Mouse (Mus musculus): ENCODE measurements at regions not wholly inside any gene's neighbourhood (a gene's known extent, or its start where the extent isn't known, plus 50 kb on each side); places are given as distances from the start of the nearest gene placed in this dataset.

DNA sequence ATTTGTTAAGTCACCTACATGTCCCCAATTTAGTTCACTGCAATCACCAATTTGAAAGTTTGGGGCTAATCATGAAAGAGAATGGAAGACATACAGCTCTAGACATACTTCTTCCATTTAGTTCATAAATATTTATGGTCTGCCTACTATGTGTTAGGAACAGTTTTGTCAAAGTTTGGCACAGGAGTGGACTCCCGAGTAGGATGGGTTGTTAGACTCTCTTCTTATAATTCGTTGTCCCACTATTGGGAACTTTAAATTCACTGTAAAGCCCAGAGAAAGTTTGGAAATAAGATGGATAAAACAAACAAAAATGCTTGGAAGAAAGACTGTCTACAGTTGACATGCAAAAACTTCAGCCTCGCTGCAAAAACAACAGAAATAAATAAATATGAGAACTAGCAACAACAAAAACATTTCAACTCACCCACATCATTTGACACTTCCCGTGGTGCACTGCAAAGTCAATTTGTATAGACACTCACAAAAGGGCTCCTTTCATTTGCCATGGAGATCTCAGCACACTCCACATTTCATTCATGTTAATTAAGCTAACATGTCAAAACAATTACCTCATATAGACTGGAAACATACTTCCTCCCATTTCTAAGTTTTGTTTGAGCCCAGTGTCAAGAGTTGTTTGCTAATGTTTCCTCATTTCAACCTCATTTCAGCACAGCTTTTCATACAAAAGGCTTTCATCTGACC, 570.2 kb upstream of the Kirrel3 start:
- WGBS, result 62% methylated on average over 4 of the region's 4 CpGs
- no peaks in the 10 kb centered on the region for H3K36me3 ChIP-seq (replicated peaks; ENCODE audit: control insufficient read depth, insufficient read depth, low read depth, low read length)
- no peak overlapping the region for H3K4me3 ChIP-seq (ENCODE audit: low read depth, low read length)
- no peaks in the 10 kb centered on the region for H3K9me3 ChIP-seq (replicated peaks; ENCODE audit: control insufficient read depth, low read length)
- no peak for DNase-seq (ENCODE audit: low spot score)
- H3K9ac ChIP-seq (replicated peaks; ENCODE audit: low read length), result no peak overlapping the region
- H3K27me3 ChIP-seq (ENCODE audit: control insufficient read depth, insufficient read depth, low read length), result no peaks in the 10 kb centered on the region
- H3K4me2 ChIP-seq (ENCODE audit: low read depth, low read length), result no peak overlapping the region
- no peaks in the 10 kb centered on the region for H3K4me1 ChIP-seq (ENCODE audit: control insufficient read depth, insufficient read depth, low read length)
- no peak for ATAC-seq (replicated peaks; ENCODE audit: insufficient number of reproducible peaks, low FRiP score, low TSS enrichment, low read depth)
- H3K27ac ChIP-seq (replicated peaks; ENCODE audit: low read depth, low read length), result no peak overlapping the region

DNA sequence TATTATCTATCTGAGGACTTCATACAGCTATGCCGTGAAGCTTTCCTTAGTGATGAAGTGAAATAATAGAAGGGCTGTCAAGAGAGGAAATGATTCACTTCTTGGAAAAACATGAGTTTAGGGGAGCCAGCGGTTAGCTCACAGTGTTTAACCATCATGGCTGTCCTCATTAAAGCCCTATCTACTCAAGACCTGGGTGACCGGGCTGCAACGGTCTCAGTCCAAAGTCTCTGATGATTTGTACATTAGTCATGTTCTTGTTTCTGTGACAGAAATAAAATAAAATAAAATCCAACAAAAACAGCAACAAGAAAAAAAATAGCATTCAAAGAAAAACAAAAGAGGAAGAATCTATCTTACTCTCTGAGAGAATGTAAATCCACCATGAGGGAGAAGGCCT, 555.4 kb upstream of the Kirrel3 start:
- Histone ChIP-seq H3K4me1 (ENCODE audit: control insufficient read depth, insufficient read depth, low read length) (no peaks in the 10 kb centered on the region), H3K27me3 (ENCODE audit: control insufficient read depth, insufficient read depth, low read length) (no peaks in the 10 kb centered on the region), H3K9me3 (replicated peaks; ENCODE audit: control insufficient read depth, low read length) (no peaks in the 10 kb centered on the region), H3K4me3 (ENCODE audit: low read depth, low read length) (no peak overlapping the region), H3K36me3 (replicated peaks; ENCODE audit: control insufficient read depth, insufficient read depth, low read depth, low read length) (no peaks in the 10 kb centered on the region), H3K9ac (replicated peaks; ENCODE audit: low read length) (no peak overlapping the region), H3K4me2 (ENCODE audit: low read depth, low read length) (no peak overlapping the region), H3K27ac (replicated peaks; ENCODE audit: low read depth, low read length) (no peak overlapping the region)
- 88% methylated on average over 4 of the region's 4 CpGs for WGBS
- ATAC-seq (replicated peaks; ENCODE audit: insufficient number of reproducible peaks, low FRiP score, low TSS enrichment, low read depth) (no peak), DNase-seq (ENCODE audit: low spot score) (no peak)

DNA sequence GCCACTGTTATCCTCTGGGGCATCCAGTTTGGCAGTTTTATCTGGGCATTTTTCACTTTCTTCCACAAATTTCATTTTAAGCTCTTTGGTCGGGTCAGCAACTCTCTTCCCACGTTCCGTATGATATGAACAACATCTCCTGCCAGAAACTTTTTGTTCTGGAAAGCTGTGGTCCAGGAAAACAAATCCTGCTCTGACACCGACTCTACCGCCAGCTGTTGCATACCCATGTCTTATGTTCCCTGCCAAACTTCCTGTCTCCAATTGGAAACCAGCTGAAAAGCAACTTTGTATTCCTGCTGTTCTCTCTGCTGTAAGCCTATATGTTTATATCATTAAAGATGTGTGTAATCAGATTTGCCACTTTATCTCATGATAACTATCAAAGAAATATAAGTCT, 551.6 kb upstream of the Kirrel3 start:
- Histone ChIP-seq H3K4me2 (ENCODE audit: low read depth, low read length) (no peak overlapping the region), H3K27ac (replicated peaks; ENCODE audit: low read depth, low read length) (no peak overlapping the region), H3K9ac (replicated peaks; ENCODE audit: low read length) (no peak overlapping the region), H3K4me1 (ENCODE audit: control insufficient read depth, insufficient read depth, low read length) (no peaks in the 10 kb centered on the region), H3K36me3 (replicated peaks; ENCODE audit: control insufficient read depth, insufficient read depth, low read depth, low read length) (no peaks in the 10 kb centered on the region), H3K9me3 (replicated peaks; ENCODE audit: control insufficient read depth, low read length) (no peaks in the 10 kb centered on the region), H3K4me3 (ENCODE audit: low read depth, low read length) (no peak overlapping the region), H3K27me3 (ENCODE audit: control insufficient read depth, insufficient read depth, low read length) (no peaks in the 10 kb centered on the region)
- DNase-seq (ENCODE audit: low spot score), result no peak
- no peak for ATAC-seq (replicated peaks; ENCODE audit: insufficient number of reproducible peaks, low FRiP score, low TSS enrichment, low read depth)
- WGBS, result 87% methylated on average over 5 of the region's 5 CpGs

DNA sequence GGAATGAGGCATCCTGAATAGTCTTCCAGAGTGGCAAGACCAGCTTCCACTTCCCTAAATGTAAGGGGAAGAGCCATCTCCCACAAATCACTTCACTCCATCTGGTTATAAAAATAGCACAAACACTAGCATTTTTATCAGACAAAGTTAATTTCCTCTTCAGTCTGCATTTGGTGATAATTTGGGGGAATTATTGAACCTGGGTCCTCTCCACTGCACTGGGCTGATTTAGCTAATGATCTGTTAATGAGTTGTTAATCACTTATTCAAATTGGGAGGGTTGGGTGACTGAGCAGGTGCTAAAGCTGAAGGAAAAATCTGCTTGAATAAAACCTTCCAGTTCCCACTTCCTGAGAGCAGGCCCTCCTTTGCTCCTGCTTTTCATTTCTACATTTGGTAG, 531.4 kb upstream of the Kirrel3 start:
- DNase-seq (ENCODE audit: low spot score) (no peak), ATAC-seq (replicated peaks; ENCODE audit: insufficient number of reproducible peaks, low FRiP score, low TSS enrichment, low read depth) (no peak)
- H3K9me3 ChIP-seq (replicated peaks; ENCODE audit: control insufficient read depth, low read length), result no peaks in the 10 kb centered on the region
- H3K27ac ChIP-seq (replicated peaks; ENCODE audit: low read depth, low read length), result no peak overlapping the region
- H3K4me2 ChIP-seq (ENCODE audit: low read depth, low read length), result no peak overlapping the region
- no peak overlapping the region for H3K4me3 ChIP-seq (ENCODE audit: low read depth, low read length)
- no peaks in the 10 kb centered on the region for H3K4me1 ChIP-seq (ENCODE audit: control insufficient read depth, insufficient read depth, low read length)
- no peaks in the 10 kb centered on the region for H3K27me3 ChIP-seq (ENCODE audit: control insufficient read depth, insufficient read depth, low read length)
- H3K36me3 ChIP-seq (replicated peaks; ENCODE audit: control insufficient read depth, insufficient read depth, low read depth, low read length), result no peaks in the 10 kb centered on the region
- no peak overlapping the region for H3K9ac ChIP-seq (replicated peaks; ENCODE audit: low read length)
